Mouse (Mus musculus): ENCODE measurements around the gene Gm11168.
"Not testable (repeated sequence)": the region's sequence is repeated elsewhere in the genome, so short reads cannot be mapped to it uniquely, and the experiment has no call there.

Gene Gm11168

DNA sequence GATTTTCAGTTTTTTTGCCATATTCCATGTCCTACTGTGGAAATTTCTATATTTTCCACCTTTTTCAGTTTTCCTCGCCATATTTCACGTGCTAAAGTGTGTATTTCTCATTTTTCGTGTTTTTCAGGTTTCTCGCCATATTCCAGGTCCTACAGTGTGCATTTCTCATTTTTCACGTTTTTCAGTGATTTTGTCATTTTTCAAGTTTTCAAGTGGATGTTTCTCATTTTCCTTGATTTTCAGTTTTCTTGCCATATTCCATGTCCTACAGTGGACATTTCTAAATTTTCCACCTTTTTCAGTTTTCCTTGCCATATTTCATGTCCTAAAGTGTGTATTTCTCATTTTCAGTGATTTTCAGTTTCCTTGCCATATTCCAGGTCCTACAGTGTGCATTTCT is 23.0 kb downstream of the Gm11168 start:
- DNase-seq, result not testable (repeated sequence)

GRCm38 (mm10) chr9:3026741-3027140 is 23.6 kb downstream of the Gm11168 start:
- DNase-seq, result not testable (repeated sequence)

GRCm38 (mm10) chr9:3027200-3027599 is 24.1 kb downstream of the Gm11168 start:
- not testable (repeated sequence) for DNase-seq

DNA sequence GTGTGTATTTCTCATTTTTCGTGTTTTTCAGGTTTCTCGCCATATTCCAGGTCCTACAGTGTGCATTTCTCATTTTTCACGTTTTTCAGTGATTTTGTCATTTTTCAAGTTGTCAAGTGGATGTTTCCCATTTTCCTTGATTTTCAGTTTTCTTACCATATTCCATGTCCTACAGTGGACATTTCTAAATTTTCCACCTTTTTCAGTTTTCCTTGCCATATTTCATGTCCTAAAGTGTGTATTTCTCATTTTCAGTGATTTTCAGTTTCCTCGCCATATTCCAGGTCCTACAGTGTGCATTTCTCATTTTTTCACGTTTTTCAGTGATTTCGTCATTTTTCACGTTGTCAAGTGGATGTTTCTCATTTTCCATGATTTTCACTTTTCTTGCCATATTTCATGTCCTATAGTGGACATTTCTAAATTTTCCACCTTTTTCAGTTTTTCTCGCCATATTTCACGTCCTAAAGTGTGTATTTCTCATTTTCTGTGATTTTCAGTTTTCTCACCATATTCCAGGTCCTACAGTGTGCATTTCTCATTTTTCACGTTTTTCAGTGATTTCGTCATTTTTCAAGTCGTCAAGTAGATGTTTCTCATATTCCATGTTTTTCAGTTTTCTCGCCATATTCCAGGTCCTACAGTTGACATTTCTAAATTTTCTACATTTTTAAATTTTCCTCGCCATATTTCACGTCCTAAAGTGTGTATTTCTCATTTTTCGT is 26.3 kb downstream of the Gm11168 start:
- DNase-seq, result not testable (repeated sequence)

DNA sequence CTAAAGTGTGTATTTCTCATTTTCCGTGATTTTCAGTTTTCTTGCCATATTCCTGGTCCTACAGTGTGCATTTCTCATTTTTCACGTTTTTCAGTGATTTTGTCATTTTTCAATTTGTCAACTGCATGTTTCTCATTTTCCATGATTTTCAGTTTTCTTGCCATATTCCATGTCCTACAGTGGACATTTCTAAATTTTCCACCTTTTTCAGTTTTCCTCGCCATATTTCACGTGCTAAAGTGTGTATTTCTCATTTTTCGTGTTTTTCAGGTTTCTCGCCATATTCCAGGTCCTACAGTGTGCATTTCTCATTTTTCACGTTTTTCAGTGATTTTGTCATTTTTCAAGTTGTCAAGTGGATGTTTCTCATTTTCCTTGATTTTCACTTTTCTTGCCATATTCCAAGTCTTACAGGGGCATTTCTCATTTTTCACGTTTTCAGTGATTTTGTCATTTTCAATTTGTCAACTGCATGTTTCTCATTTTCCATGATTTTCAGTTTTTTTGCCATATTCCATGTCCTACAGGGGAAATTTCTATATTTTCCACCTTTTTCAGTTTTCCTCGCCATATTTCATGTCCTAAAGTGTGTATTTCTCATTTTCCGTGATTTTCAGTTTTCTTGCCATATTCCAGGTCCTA is 27.7 kb downstream of the Gm11168 start:
- not testable (repeated sequence) for DNase-seq

- DNase-seq, result not testable (repeated sequence)
Measured at GRCm38 (mm10) chr9:3034299-3034698, 31.2 kb downstream of the Gm11168 start, which contains the start of gene Gm17535. Gm17535 (plus strand) TSS chr9:3034599.

DNA sequence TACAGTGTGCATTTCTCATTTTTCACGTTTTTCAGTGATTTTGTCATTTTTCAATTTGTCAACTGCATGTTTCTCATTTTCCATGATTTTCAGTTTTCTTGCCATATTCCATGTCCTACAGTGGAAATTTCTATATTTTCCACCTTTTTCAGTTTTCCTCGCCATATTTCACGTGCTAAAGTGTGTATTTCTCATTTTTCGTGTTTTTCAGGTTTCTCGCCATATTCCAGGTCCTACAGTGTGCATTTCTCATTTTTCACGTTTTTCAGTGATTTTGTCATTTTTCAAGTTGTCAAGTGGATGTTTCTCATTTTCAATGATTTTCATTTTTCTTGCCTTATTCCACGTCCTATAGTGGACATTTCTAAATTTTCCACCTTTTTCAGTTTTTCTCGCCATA is 33.4 kb downstream of the Gm11168 start, which contains the start of gene Gm10715:
Gene Gm10715, plus strand, starts transcription at position 301 of the 400 bp plus-strand sequence.
- not testable (repeated sequence) for DNase-seq

DNA sequence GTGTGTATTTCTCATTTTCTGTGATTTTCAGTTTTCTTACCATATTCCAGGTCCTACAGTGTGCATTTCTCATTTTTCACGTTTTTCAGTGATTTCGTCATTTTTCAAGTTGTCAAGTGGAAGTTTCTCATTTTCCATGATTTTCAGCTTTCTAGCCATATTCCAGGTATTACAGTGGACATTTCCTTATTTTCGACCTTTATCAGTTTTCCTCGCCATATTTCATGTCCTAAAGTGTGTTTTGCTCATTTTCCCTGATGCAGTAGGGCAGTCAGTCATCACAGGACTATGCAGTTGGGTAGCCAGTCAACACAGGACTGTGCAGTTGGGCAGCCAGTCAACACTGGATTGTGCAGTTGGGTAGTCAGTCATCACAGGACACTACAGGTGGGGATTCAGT is 35.0 kb downstream of the Gm11168 start:
- not testable (repeated sequence) for DNase-seq

All from right cerebral cortex, postnatal 25 days (tissue).